Mouse (Mus musculus): Measurements from ENCODE around the gene Frmd4b. TPM values are rescaled to one million over a fixed set of nuclear protein-coding genes. Genes with fewer than 3 reads are reported as not detected.
"Not testable (repeated sequence)": the region's sequence is repeated elsewhere in the genome, so short reads cannot be mapped to it uniquely, and the experiment has no call there.

The Frmd4b gene
- polyA plus RNA-seq, 1 experiment from 2014 or later, result 34.7 TPM

- 88% methylated on average over 16 of the region's 16 CpGs for whole genome bisulfite sequencing
- peaks cover 29% of the 10 kb centered on the region for H3K4me1 ChIP-seq
- H3K36me3 ChIP-seq (ENCODE audit: poor library complexity, severe bottlenecking), result no peaks in the 10 kb centered on the region
- no peak overlapping the region for H3K27ac ChIP-seq
- H3K9ac ChIP-seq, result no peak overlapping the region
- no peak for ATAC-seq
- no peak overlapping the region for H3K4me2 ChIP-seq
- no peaks in the 10 kb centered on the region for H3K27me3 ChIP-seq
- no peak overlapping the region for H3K4me3 ChIP-seq
- no peaks in the 10 kb centered on the region for H3K9me3 ChIP-seq (replicated peaks)
Measured at GRCm38 (mm10) chr6:97273058-97273710, 344.2 kb downstream of the Frmd4b start.

- H3K27ac ChIP-seq, result no peak overlapping the region
- no peaks in the 10 kb centered on the region for H3K36me3 ChIP-seq (ENCODE audit: poor library complexity, severe bottlenecking)
- H3K4me1 ChIP-seq, result peaks cover 24% of the 10 kb centered on the region
- no peaks in the 10 kb centered on the region for H3K9me3 ChIP-seq (replicated peaks)
- no peak for ATAC-seq
- H3K9ac ChIP-seq, result no peak overlapping the region
- no peaks in the 10 kb centered on the region for H3K27me3 ChIP-seq
- no peak overlapping the region for H3K4me2 ChIP-seq
- WGBS, result 53% methylated on average over 2 of the region's 2 CpGs
- no peak overlapping the region for H3K4me3 ChIP-seq
Measured at GRCm38 (mm10) chr6:97272349-97272748, 345.0 kb downstream of the Frmd4b start.

- Histone ChIP-seq H3K27me3 (no peaks in the 10 kb centered on the region), H3K4me2 (no peak overlapping the region), H3K9ac (no peak overlapping the region), H3K27ac (no peak overlapping the region), H3K36me3 (ENCODE audit: poor library complexity, severe bottlenecking) (no peaks in the 10 kb centered on the region), H3K9me3 (replicated peaks) (no peaks in the 10 kb centered on the region), H3K4me1 (peaks cover 9% of the 10 kb centered on the region), H3K4me3 (no peak overlapping the region)
- ATAC-seq, result no peak
- 63% methylated on average over 11 of the region's 11 CpGs for WGBS
Measured at GRCm38 (mm10) chr6:97269596-97269995, 347.7 kb downstream of the Frmd4b start.

- H3K9ac ChIP-seq, result no peak overlapping the region
- no peaks in the 10 kb centered on the region for H3K9me3 ChIP-seq (replicated peaks)
- H3K27ac ChIP-seq, result no peak overlapping the region
- no peak overlapping the region for H3K4me2 ChIP-seq
- H3K27me3 ChIP-seq, result no peaks in the 10 kb centered on the region
- 89% methylated on average over 2 of the region's 2 CpGs for WGBS
- no peak overlapping the region for H3K4me3 ChIP-seq
- no peaks in the 10 kb centered on the region for H3K36me3 ChIP-seq (ENCODE audit: poor library complexity, severe bottlenecking)
- no peak for ATAC-seq
- H3K4me1 ChIP-seq, result peaks cover 9% of the 10 kb centered on the region
Measured at GRCm38 (mm10) chr6:97267132-97267531, 350.2 kb downstream of the Frmd4b start.

GRCm38 (mm10) chr6:97266661-97267060 lies 350.7 kb downstream of the Frmd4b start:
- Histone ChIP-seq H3K4me1 (peaks cover 9% of the 10 kb centered on the region), H3K4me2 (no peak overlapping the region), H3K9ac (no peak overlapping the region), H3K9me3 (replicated peaks) (no peaks in the 10 kb centered on the region), H3K4me3 (no peak overlapping the region), H3K27ac (no peak overlapping the region), H3K27me3 (no peaks in the 10 kb centered on the region), H3K36me3 (ENCODE audit: poor library complexity, severe bottlenecking) (no peaks in the 10 kb centered on the region)
- ATAC-seq, result no peak
- WGBS, result 83% methylated on average over 4 of the region's 4 CpGs

- H3K4me3 ChIP-seq, result no peak overlapping the region
- WGBS, result 90% methylated on average over 3 of the region's 3 CpGs
Measured at GRCm38 (mm10) chr6:97265705-97266104, 351.6 kb downstream of the Frmd4b start.

GRCm38 (mm10) chr6:97265240-97265639 lies 352.1 kb downstream of the Frmd4b start:
- no peak for ATAC-seq

More at GRCm38 (mm10) chr6:97265705-97266104, 351.6 kb downstream of the Frmd4b start:
- H3K9me3 ChIP-seq (replicated peaks), result no peaks in the 10 kb centered on the region
- no peak overlapping the region for H3K4me2 ChIP-seq
- H3K4me1 ChIP-seq, result peaks cover 9% of the 10 kb centered on the region
- no peaks in the 10 kb centered on the region for H3K36me3 ChIP-seq (ENCODE audit: poor library complexity, severe bottlenecking)
- no peak overlapping the region for H3K9ac ChIP-seq
- no peaks in the 10 kb centered on the region for H3K27me3 ChIP-seq
- H3K27ac ChIP-seq, result no peak overlapping the region
- ATAC-seq, result no peak

GRCm38 (mm10) chr6:97263750-97264149 lies 353.6 kb downstream of the Frmd4b start:
- not testable (repeated sequence) for H3K4me3 ChIP-seq; H3K27ac ChIP-seq; H3K4me2 ChIP-seq; H3K36me3 ChIP-seq (ENCODE audit: poor library complexity, severe bottlenecking); ATAC-seq; H3K27me3 ChIP-seq; H3K4me1 ChIP-seq; H3K9ac ChIP-seq; H3K9me3 ChIP-seq (replicated peaks)

More at GRCm38 (mm10) chr6:97265240-97265639, 352.1 kb downstream of the Frmd4b start:
- H3K4me3 ChIP-seq, result no peak overlapping the region
- no peak overlapping the region for H3K9ac ChIP-seq
- H3K27ac ChIP-seq, result no peak overlapping the region
- H3K9me3 ChIP-seq (replicated peaks), result no peaks in the 10 kb centered on the region
- H3K4me2 ChIP-seq, result no peak overlapping the region
- H3K27me3 ChIP-seq, result no peaks in the 10 kb centered on the region
- peaks cover 9% of the 10 kb centered on the region for H3K4me1 ChIP-seq
- H3K36me3 ChIP-seq (ENCODE audit: poor library complexity, severe bottlenecking), result no peaks in the 10 kb centered on the region
- WGBS, result 83% methylated on average over 8 of the region's 8 CpGs

- H3K4me1 ChIP-seq, result no peaks in the 10 kb centered on the region
- H3K36me3 ChIP-seq (ENCODE audit: poor library complexity, severe bottlenecking), result no peaks in the 10 kb centered on the region
- no peak overlapping the region for H3K4me2 ChIP-seq
- no peak overlapping the region for H3K9ac ChIP-seq
- no peaks in the 10 kb centered on the region for H3K27me3 ChIP-seq
- 73% methylated on average over 4 of the region's 4 CpGs for WGBS
- H3K9me3 ChIP-seq (replicated peaks), result no peaks in the 10 kb centered on the region
- ATAC-seq, result no peak
- no peak overlapping the region for H3K27ac ChIP-seq
- no peak overlapping the region for H3K4me3 ChIP-seq
Measured at GRCm38 (mm10) chr6:97262229-97262628, 355.1 kb downstream of the Frmd4b start.

GRCm38 (mm10) chr6:97259926-97260325 lies 357.4 kb downstream of the Frmd4b start:
- H3K27ac ChIP-seq; H3K4me3 ChIP-seq; H3K9me3 ChIP-seq (replicated peaks); H3K9ac ChIP-seq; H3K4me2 ChIP-seq; H3K27me3 ChIP-seq; H3K4me1 ChIP-seq; H3K36me3 ChIP-seq (ENCODE audit: poor library complexity, severe bottlenecking); ATAC-seq: not testable (repeated sequence)
- 90% methylated on average over 2 of the region's 2 CpGs for WGBS

GRCm38 (mm10) chr6:97258489-97258888 lies 358.9 kb downstream of the Frmd4b start:
- 88% methylated on average over 1 of the region's 1 CpGs for WGBS
- H3K4me3 ChIP-seq, result no peak overlapping the region
- no peak overlapping the region for H3K27ac ChIP-seq
- H3K9ac ChIP-seq, result no peak overlapping the region
- H3K36me3 ChIP-seq (ENCODE audit: poor library complexity, severe bottlenecking), result no peaks in the 10 kb centered on the region
- H3K4me2 ChIP-seq, result no peak overlapping the region
- no peaks in the 10 kb centered on the region for H3K27me3 ChIP-seq
- no peaks in the 10 kb centered on the region for H3K9me3 ChIP-seq (replicated peaks)
- H3K4me1 ChIP-seq, result no peaks in the 10 kb centered on the region
- no peak for ATAC-seq

- Histone ChIP-seq H3K27ac (no peak within 1 kb of the TSS), H3K4me3 (no peak within 1 kb of the TSS), H3K27me3 (no peaks in the 10 kb centered on the region), H3K36me3 (ENCODE audit: poor library complexity, severe bottlenecking) (no peaks in the 10 kb centered on the region), H3K4me2 (no peak within 1 kb of the TSS), H3K9me3 (replicated peaks) (no peaks in the 10 kb centered on the region), H3K4me1 (no peaks in the 10 kb centered on the region), H3K9ac (no peak within 1 kb of the TSS)
- ATAC-seq, result no peak
- WGBS, result 35% methylated on average over 9 of the region's 9 CpGs
Measured at GRCm38 (mm10) chr6:97252711-97253221, 364.6 kb downstream of the Frmd4b start, which contains the start of gene Lmod3. Gene Lmod3, minus strand, starts transcription at chr6:97252759.

- Histone ChIP-seq H3K36me3 (ENCODE audit: poor library complexity, severe bottlenecking) (no peaks in the 10 kb centered on the region), H3K9ac (no peak overlapping the region), H3K4me1 (no peaks in the 10 kb centered on the region), H3K4me3 (no peak overlapping the region), H3K27me3 (no peaks in the 10 kb centered on the region), H3K4me2 (no peak overlapping the region), H3K9me3 (replicated peaks) (no peaks in the 10 kb centered on the region), H3K27ac (no peak overlapping the region)
- 85% methylated on average over 5 of the region's 5 CpGs for WGBS
- ATAC-seq, result no peak
Measured at GRCm38 (mm10) chr6:97252086-97252485, 365.3 kb downstream of the Frmd4b start.

All from forebrain, embryonic 13.5 days (tissue).